Mouse (Mus musculus) midbrain, embryonic 14.5 days (tissue): ENCODE data around the gene Sebox. TPM values are rescaled to one million over a fixed set of nuclear protein-coding genes. Genes with fewer than 3 reads are reported as not detected.

Experiments
- ATAC-seq: fragments of 200-750 bp; cut with Nextera tagmentation; 2 replicates; pipeline ENCODE4 v1.8.0; 2017; ENCODE audit warnings: moderate number of reproducible peaks, moderate library complexity; ENCODE audit not compliant: low FRiP score, low TSS enrichment
- DNase-seq: peaks from one replicate; pipeline ENCODE4 v3.0.0-alpha.2; 2015
- H3K27ac ChIP-seq: fragments of 300-500 bp; sonication (generic); replicated peaks from 2 replicates; pipeline ENCODE4 v1.5.1; 2014; ENCODE audit warnings: mild to moderate bottlenecking, low read depth, low read length, moderate library complexity
- H3K27me3 ChIP-seq: fragments of 300-500 bp; sonication (generic); 2 replicates; pipeline ENCODE4 v1.6.1; 2014; ENCODE audit warnings: low read length, control low read depth, mixed read lengths; ENCODE audit not compliant: control insufficient read depth, insufficient read depth
- H3K36me3 ChIP-seq: fragments of 300-500 bp; sonication (generic); 2 replicates; pipeline ENCODE4 v1.6.1; 2014; ENCODE audit warnings: low read length, control low read depth; ENCODE audit not compliant: control insufficient read depth, insufficient read depth
- H3K4me1 ChIP-seq: fragments of 300-500 bp; sonication (generic); 2 replicates; pipeline ENCODE4 v1.6.1; 2014; ENCODE audit warnings: mild to moderate bottlenecking, antibody characterized with exemption, low read length, control low read depth; ENCODE audit not compliant: control insufficient read depth, insufficient read depth
- H3K4me2 ChIP-seq: fragments of 300-500 bp; sonication (generic); 2 replicates; pipeline ENCODE4 v1.6.1; 2014; ENCODE audit warnings: mild to moderate bottlenecking, low read length, moderate library complexity
- H3K4me3 ChIP-seq: fragments of 300-500 bp; sonication (generic); replicated peaks from 2 replicates; pipeline ENCODE4 v1.5.1; 2014; ENCODE audit warnings: low read depth, low read length
- H3K9ac ChIP-seq: fragments of 300-500 bp; sonication (generic); replicated peaks from 2 replicates; pipeline ENCODE4 v1.6.1; 2014; ENCODE audit warnings: mild to moderate bottlenecking, low read length, moderate library complexity
- H3K9me3 ChIP-seq: fragments of 300-500 bp; sonication (generic); 2 replicates; pipeline ENCODE4 v1.6.1; 2016; ENCODE audit warnings: low read length, control low read depth, mixed read lengths; ENCODE audit not compliant: control insufficient read depth
- WGBS: fragments of 180-500 bp; shearing (Covaris S2); extraction: QIAGEN DNeasy Blood & Tissue Kit; methylation state at CpG from one replicate; pipeline ENCODE4 v1.1.7; 2014; 5-methylcytosine and 5-hydroxymethylcytosine counted together
- polyA plus RNA-seq: library from polyadenylated mRNA; unstranded; fragments of >200 nt; fragmentation: Nextera tagmentation; extraction: Ambion mirVana; gene quantifications from 2 replicates; pipeline ENCODE4 v1.2.1, GENCODE M21; 2014

Sebox gene
- polyA plus RNA-seq, 1 experiment from 2014 or later, result not detected

- H3K4me2 ChIP-seq, result no peak overlapping the region
- no peaks in the 10 kb centered on the region for H3K9me3 ChIP-seq
- H3K27me3 ChIP-seq, result 0 out of 2 replicates have a peak, but pooled peaks cover 5% of the 10 kb centered on the region
- H3K9ac ChIP-seq, result no peak overlapping the region
- H3K4me1 ChIP-seq, result peaks cover 3% of the 10 kb centered on the region; the same call in 1 of the 2 replicates
- WGBS, result 84% methylated on average over 20 of the region's 20 CpGs
- H3K36me3 ChIP-seq, result peaks cover 9% of the 10 kb centered on the region
- DNase-seq (no peak), ATAC-seq (no peak)
- no peak overlapping the region for H3K4me3 ChIP-seq
- no peak overlapping the region for H3K27ac ChIP-seq
These were observed 1.7 kb upstream of the Sebox start for GRCm38 (mm10) chr11:78501529-78501928.

- H3K36me3 ChIP-seq, result peaks cover 38% of the 10 kb centered on the region
- 82% methylated on average over 3 of the region's 3 CpGs for WGBS
- no peaks in the 10 kb centered on the region for H3K27me3 ChIP-seq
These were observed 2.2 kb downstream of the Sebox start for GRCm38 (mm10) chr11:78505430-78505829.

GRCm38 (mm10) chr11:78509148-78509547, 5.9 kb downstream of the Sebox start:
- peak; percentile 59 for DNase-seq
- Histone ChIP-seq H3K27me3 (no peaks in the 10 kb centered on the region), H3K9me3 (no peaks in the 10 kb centered on the region), H3K27ac (no peak overlapping the region), H3K9ac (no peak overlapping the region), H3K36me3 (peaks cover 39% of the 10 kb centered on the region), H3K4me3 (no peak overlapping the region), H3K4me1 (peaks cover 13% of the 10 kb centered on the region), H3K4me2 (no peak overlapping the region)
- 78% methylated on average over 5 of the region's 5 CpGs for WGBS
- no peak for ATAC-seq

More at GRCm38 (mm10) chr11:78505430-78505829, 2.2 kb downstream of the Sebox start:
- Histone ChIP-seq H3K9me3 (no peaks in the 10 kb centered on the region), H3K4me1 (no peaks in the 10 kb centered on the region), H3K4me2 (no peak overlapping the region), H3K9ac (no peak overlapping the region), H3K4me3 (no peak overlapping the region), H3K27ac (no peak overlapping the region)
- no peak for DNase-seq
- no peak for ATAC-seq

GRCm38 (mm10) chr11:78512025-78512957, 9.0 kb downstream of the Sebox start, which contains the start of the genes Tmem199 and Poldip2:
TSS of gene Tmem199 (minus strand) at chr11:78512172.
TSS of gene Poldip2 (plus strand) at chr11:78512193.
- no peaks in the 10 kb centered on the region for H3K27me3 ChIP-seq
- ATAC-seq (peak; percentile 95), DNase-seq (peak; percentile 98)
- no peaks in the 10 kb centered on the region for H3K9me3 ChIP-seq
- H3K4me2 ChIP-seq, result peak within 1 kb of the TSS; percentile 88
- H3K36me3 ChIP-seq, result peaks cover 50% of the 10 kb centered on the region
- H3K27ac ChIP-seq, result peak within 1 kb of the TSS; percentile 85
- peaks cover 13% of the 10 kb centered on the region for H3K4me1 ChIP-seq
- under 1% methylated on average over 67 of the region's 67 CpGs for WGBS
- peak within 1 kb of the TSS; percentile 92 for H3K4me3 ChIP-seq
- H3K9ac ChIP-seq, result peak within 1 kb of the TSS; percentile 91

GRCm38 (mm10) chr11:78513106-78513790, 10.0 kb downstream of the Sebox start:
- no peak for ATAC-seq
- WGBS, result 81% methylated on average over 3 of the region's 3 CpGs
- H3K27me3 ChIP-seq, result no peaks in the 10 kb centered on the region

GRCm38 (mm10) chr11:78515549-78516325, 12.5 kb downstream of the Sebox start:
- Histone ChIP-seq H3K36me3 (peaks cover 62% of the 10 kb centered on the region), H3K4me1 (peaks cover 13% of the 10 kb centered on the region), H3K4me2 (no peak overlapping the region), H3K9me3 (no peaks in the 10 kb centered on the region), H3K9ac (no peak overlapping the region), H3K27me3 (no peaks in the 10 kb centered on the region), H3K4me3 (no peak overlapping the region), H3K27ac (no peak overlapping the region)
- no peak for DNase-seq
- WGBS, result 69% methylated on average over 2 of the region's 2 CpGs
- ATAC-seq, result no peak

More at GRCm38 (mm10) chr11:78513106-78513790, 10.0 kb downstream of the Sebox start:
- Histone ChIP-seq H3K4me2 (peak overlapping the region; percentile 88), H3K4me1 (peaks cover 13% of the 10 kb centered on the region), H3K27ac (no peak overlapping the region), H3K36me3 (peaks cover 49% of the 10 kb centered on the region), H3K9me3 (no peaks in the 10 kb centered on the region), H3K9ac (peak overlapping the region; percentile 91), H3K4me3 (peak overlapping the region; percentile 92)
- no peak for DNase-seq

GRCm38 (mm10) chr11:78518931-78519330, 15.7 kb downstream of the Sebox start:
- Histone ChIP-seq H3K36me3 (peaks cover 94% of the 10 kb centered on the region), H3K4me2 (no peak overlapping the region), H3K27ac (no peak overlapping the region), H3K27me3 (no peaks in the 10 kb centered on the region), H3K9ac (no peak overlapping the region), H3K4me3 (no peak overlapping the region), H3K4me1 (no peaks in the 10 kb centered on the region), H3K9me3 (no peaks in the 10 kb centered on the region)
- 86% methylated on average over 10 of the region's 10 CpGs for WGBS
- no peak for DNase-seq
- no peak for ATAC-seq

GRCm38 (mm10) chr11:78521880-78522279, 18.6 kb downstream of the Sebox start:
- 94% methylated on average over 3 of the region's 3 CpGs for WGBS
- DNase-seq (no peak), ATAC-seq (no peak)

More at GRCm38 (mm10) chr11:78521880-78522279, 18.6 kb downstream of the Sebox start:
- H3K27me3 ChIP-seq, result no peaks in the 10 kb centered on the region
- peaks cover 96% of the 10 kb centered on the region for H3K36me3 ChIP-seq
- no peak overlapping the region for H3K4me3 ChIP-seq
- H3K4me2 ChIP-seq, result no peak overlapping the region
- H3K4me1 ChIP-seq, result no peaks in the 10 kb centered on the region
- H3K27ac ChIP-seq, result no peak overlapping the region
- H3K9me3 ChIP-seq, result no peaks in the 10 kb centered on the region
- H3K9ac ChIP-seq, result no peak overlapping the region
